Mouse (Mus musculus): ENCODE results near the gene Tas1r2. TPM values are rescaled to one million over a fixed set of nuclear protein-coding genes. Genes with fewer than 3 reads are reported as not detected.

The Tas1r2 gene
- total RNA-seq, 2 experiments from 2014 or later: not detected

GRCm38 (mm10) chr4:139637847-139638246, 15.5 kb upstream of the Tas1r2 start:
- DNase-seq (ENCODE audit: extremely low spot score in 1 of 2, low spot score in 1 of 2): no peak

GRCm38 (mm10) chr4:139638356-139638755, 15.0 kb upstream of the Tas1r2 start:
- no peak for DNase-seq (ENCODE audit: extremely low spot score in 1 of 2, low spot score in 1 of 2)

- DNase-seq (ENCODE audit: extremely low spot score in 1 of 2, low spot score in 1 of 2): no peak
Observed at GRCm38 (mm10) chr4:139639801-139640200, 13.5 kb upstream of the Tas1r2 start.

- DNase-seq (ENCODE audit: extremely low spot score in 1 of 2, low spot score in 1 of 2): no peak
Observed at GRCm38 (mm10) chr4:139640333-139640732, 13.0 kb upstream of the Tas1r2 start.

- DNase-seq (ENCODE audit: extremely low spot score in 1 of 2, low spot score in 1 of 2): no peak
Observed at GRCm38 (mm10) chr4:139640775-139641174, 12.6 kb upstream of the Tas1r2 start.

GRCm38 (mm10) chr4:139641829-139642425, 11.4 kb upstream of the Tas1r2 start:
- no peak for DNase-seq (ENCODE audit: extremely low spot score in 1 of 2, low spot score in 1 of 2)

GRCm38 (mm10) chr4:139643972-139644371, 9.4 kb upstream of the Tas1r2 start:
- peak; percentile 82 to 93 for DNase-seq (ENCODE audit: extremely low spot score in 1 of 2, low spot score in 1 of 2)

GRCm38 (mm10) chr4:139646916-139647315, 6.4 kb upstream of the Tas1r2 start:
- DNase-seq (ENCODE audit: extremely low spot score in 1 of 2, low spot score in 1 of 2): no peak

- no peak for DNase-seq (ENCODE audit: extremely low spot score in 1 of 2, low spot score in 1 of 2)
Observed at GRCm38 (mm10) chr4:139650086-139650743, 3.1 kb upstream of the Tas1r2 start.

GRCm38 (mm10) chr4:139650907-139651306, 2.4 kb upstream of the Tas1r2 start:
- DNase-seq (ENCODE audit: extremely low spot score in 1 of 2, low spot score in 1 of 2): no peak

- DNase-seq (ENCODE audit: extremely low spot score in 1 of 2, low spot score in 1 of 2): no peak
Observed at GRCm38 (mm10) chr4:139661897-139662296, 8.6 kb downstream of the Tas1r2 start.

- no peak for DNase-seq (ENCODE audit: extremely low spot score in 1 of 2, low spot score in 1 of 2)
Observed at GRCm38 (mm10) chr4:139667632-139668031, 14.3 kb downstream of the Tas1r2 start.

- DNase-seq (ENCODE audit: extremely low spot score in 1 of 2, low spot score in 1 of 2): peak; percentile 52 to 66
Observed at GRCm38 (mm10) chr4:139669847-139670246, 16.5 kb downstream of the Tas1r2 start.

- no peak for DNase-seq (ENCODE audit: extremely low spot score in 1 of 2, low spot score in 1 of 2)
Observed at GRCm38 (mm10) chr4:139675696-139676095, 22.4 kb downstream of the Tas1r2 start.

- DNase-seq (ENCODE audit: extremely low spot score in 1 of 2, low spot score in 1 of 2): no peak
Observed at GRCm38 (mm10) chr4:139683728-139684638, 30.6 kb downstream of the Tas1r2 start.

GRCm38 (mm10) chr4:139684639-139685017, 31.3 kb downstream of the Tas1r2 start:
- peak; percentile 64 to 92 for DNase-seq (ENCODE audit: extremely low spot score in 1 of 2, low spot score in 1 of 2)

GRCm38 (mm10) chr4:139688058-139688457, 34.7 kb downstream of the Tas1r2 start:
- no peak for DNase-seq (ENCODE audit: extremely low spot score in 1 of 2, low spot score in 1 of 2)

GRCm38 (mm10) chr4:139689627-139690269, 36.4 kb downstream of the Tas1r2 start:
- no peak for DNase-seq (ENCODE audit: extremely low spot score in 1 of 2, low spot score in 1 of 2)

GRCm38 (mm10) chr4:139693315-139693714, 40.0 kb downstream of the Tas1r2 start:
- DNase-seq (ENCODE audit: extremely low spot score in 1 of 2, low spot score in 1 of 2): no peak

- no peak for DNase-seq (ENCODE audit: extremely low spot score in 1 of 2, low spot score in 1 of 2)
Observed at GRCm38 (mm10) chr4:139697755-139698154, 44.4 kb downstream of the Tas1r2 start.

GRCm38 (mm10) chr4:139698602-139699001, 45.3 kb downstream of the Tas1r2 start:
- DNase-seq (ENCODE audit: extremely low spot score in 1 of 2, low spot score in 1 of 2): no peak

Measured in layer of hippocampus, postnatal 25 days (tissue).